Mouse (Mus musculus): ENCODE data around the gene Gm11168. TPM values are rescaled to one million over a fixed set of nuclear protein-coding genes. Genes with fewer than 3 reads are reported as not detected.
"Not testable (repeated sequence)": the region's sequence is repeated elsewhere in the genome, so short reads cannot be mapped to it uniquely, and the experiment has no call there.

The Gm11168 gene
- polyA plus RNA-seq, 1 experiment from 2014 or later = not detected

- DNase-seq (ENCODE audit: low spot score); H3K27me3 ChIP-seq (ENCODE audit: control insufficient read depth, insufficient read depth, low read length); H3K9ac ChIP-seq (ENCODE audit: low read length); H3K27ac ChIP-seq (replicated peaks); ATAC-seq (ENCODE audit: low FRiP score, low TSS enrichment); H3K4me1 ChIP-seq (replicated peaks; ENCODE audit: control insufficient read depth, insufficient read depth); H3K9me3 ChIP-seq (ENCODE audit: control insufficient read depth, low read length); H3K4me3 ChIP-seq (ENCODE audit: low read depth, low read length); H3K36me3 ChIP-seq (ENCODE audit: control insufficient read depth, insufficient read depth, low read length); H3K4me2 ChIP-seq (replicated peaks; ENCODE audit: low read depth): not testable (repeated sequence)
- 87% methylated on average over 2 of the region's 7 CpGs for WGBS
These were observed 9.0 kb downstream of the Gm11168 start for GRCm38 (mm10) chr9:3012054-3012621.

- H3K4me3 ChIP-seq (ENCODE audit: low read depth, low read length); H3K36me3 ChIP-seq (ENCODE audit: control insufficient read depth, insufficient read depth, low read length); H3K27ac ChIP-seq (replicated peaks); H3K27me3 ChIP-seq (ENCODE audit: control insufficient read depth, insufficient read depth, low read length); H3K9ac ChIP-seq (ENCODE audit: low read length); H3K9me3 ChIP-seq (ENCODE audit: control insufficient read depth, low read length); DNase-seq (ENCODE audit: low spot score); H3K4me2 ChIP-seq (replicated peaks; ENCODE audit: low read depth); H3K4me1 ChIP-seq (replicated peaks; ENCODE audit: control insufficient read depth, insufficient read depth): not testable (repeated sequence)
- no CpG with 5 or more reads among the region's 11 CpGs for WGBS
- ATAC-seq (ENCODE audit: low FRiP score, low TSS enrichment) = peak; percentile 66
These were observed 9.7 kb downstream of the Gm11168 start, which contains the start of gene Gm10721 for GRCm38 (mm10) chr9:3012733-3013279. Gene Gm10721 (plus strand): TSS chr9:3013140.

- not testable (repeated sequence) for H3K9me3 ChIP-seq (ENCODE audit: control insufficient read depth, low read length); DNase-seq (ENCODE audit: low spot score); H3K4me2 ChIP-seq (replicated peaks; ENCODE audit: low read depth); H3K27ac ChIP-seq (replicated peaks); H3K27me3 ChIP-seq (ENCODE audit: control insufficient read depth, insufficient read depth, low read length); ATAC-seq (ENCODE audit: low FRiP score, low TSS enrichment); H3K9ac ChIP-seq (ENCODE audit: low read length); H3K4me1 ChIP-seq (replicated peaks; ENCODE audit: control insufficient read depth, insufficient read depth); H3K36me3 ChIP-seq (ENCODE audit: control insufficient read depth, insufficient read depth, low read length); H3K4me3 ChIP-seq (ENCODE audit: low read depth, low read length)
- 62% methylated on average over 4 of the region's 9 CpGs for WGBS
These were observed 12.2 kb downstream of the Gm11168 start, which contains the start of gene Gm10720 for GRCm38 (mm10) chr9:3015354-3015753. Gene Gm10720 (plus strand): TSS chr9:3015654.

GRCm38 (mm10) chr9:3015896-3016295 is 12.8 kb downstream of the Gm11168 start:
- H3K9me3 ChIP-seq (ENCODE audit: control insufficient read depth, low read length); H3K27ac ChIP-seq (replicated peaks); H3K4me2 ChIP-seq (replicated peaks; ENCODE audit: low read depth); H3K9ac ChIP-seq (ENCODE audit: low read length); ATAC-seq (ENCODE audit: low FRiP score, low TSS enrichment); H3K4me3 ChIP-seq (ENCODE audit: low read depth, low read length); H3K27me3 ChIP-seq (ENCODE audit: control insufficient read depth, insufficient read depth, low read length); H3K36me3 ChIP-seq (ENCODE audit: control insufficient read depth, insufficient read depth, low read length); DNase-seq (ENCODE audit: low spot score); H3K4me1 ChIP-seq (replicated peaks; ENCODE audit: control insufficient read depth, insufficient read depth): not testable (repeated sequence)
- WGBS = 70% methylated on average over 4 of the region's 6 CpGs

- H3K27ac ChIP-seq (replicated peaks); H3K36me3 ChIP-seq (ENCODE audit: control insufficient read depth, insufficient read depth, low read length); H3K4me1 ChIP-seq (replicated peaks; ENCODE audit: control insufficient read depth, insufficient read depth); H3K4me2 ChIP-seq (replicated peaks; ENCODE audit: low read depth); H3K9ac ChIP-seq (ENCODE audit: low read length); H3K27me3 ChIP-seq (ENCODE audit: control insufficient read depth, insufficient read depth, low read length); DNase-seq (ENCODE audit: low spot score); ATAC-seq (ENCODE audit: low FRiP score, low TSS enrichment); H3K4me3 ChIP-seq (ENCODE audit: low read depth, low read length); H3K9me3 ChIP-seq (ENCODE audit: control insufficient read depth, low read length): not testable (repeated sequence)
- WGBS = 100% methylated on average over 1 of the region's 9 CpGs
These were observed 14.0 kb downstream of the Gm11168 start, which contains the start of gene Gm10719 for GRCm38 (mm10) chr9:3017108-3017507. Gene Gm10719 (plus strand): TSS chr9:3017408.

- not testable (repeated sequence) for H3K27ac ChIP-seq (replicated peaks); H3K9ac ChIP-seq (ENCODE audit: low read length); H3K4me3 ChIP-seq (ENCODE audit: low read depth, low read length); DNase-seq (ENCODE audit: low spot score); H3K9me3 ChIP-seq (ENCODE audit: control insufficient read depth, low read length); H3K4me1 ChIP-seq (replicated peaks; ENCODE audit: control insufficient read depth, insufficient read depth); H3K36me3 ChIP-seq (ENCODE audit: control insufficient read depth, insufficient read depth, low read length); H3K27me3 ChIP-seq (ENCODE audit: control insufficient read depth, insufficient read depth, low read length); H3K4me2 ChIP-seq (replicated peaks; ENCODE audit: low read depth); ATAC-seq (ENCODE audit: low FRiP score, low TSS enrichment)
- 62% methylated on average over 9 of the region's 9 CpGs for WGBS
These were observed 15.8 kb downstream of the Gm11168 start for GRCm38 (mm10) chr9:3018944-3019343.

GRCm38 (mm10) chr9:3019835-3020727 is 16.9 kb downstream of the Gm11168 start:
- DNase-seq (ENCODE audit: low spot score); H3K27me3 ChIP-seq (ENCODE audit: control insufficient read depth, insufficient read depth, low read length); H3K4me1 ChIP-seq (replicated peaks; ENCODE audit: control insufficient read depth, insufficient read depth); H3K27ac ChIP-seq (replicated peaks); H3K9me3 ChIP-seq (ENCODE audit: control insufficient read depth, low read length); H3K36me3 ChIP-seq (ENCODE audit: control insufficient read depth, insufficient read depth, low read length); H3K4me3 ChIP-seq (ENCODE audit: low read depth, low read length); H3K9ac ChIP-seq (ENCODE audit: low read length); H3K4me2 ChIP-seq (replicated peaks; ENCODE audit: low read depth): not testable (repeated sequence)
- ATAC-seq (ENCODE audit: low FRiP score, low TSS enrichment) = 0 out of 2 replicates have a peak, but pooled peaks have one; percentile 54
- WGBS = 80% methylated on average over 11 of the region's 19 CpGs

- ATAC-seq (ENCODE audit: low FRiP score, low TSS enrichment); DNase-seq (ENCODE audit: low spot score): not testable (repeated sequence)
These were observed 19.3 kb downstream of the Gm11168 start for GRCm38 (mm10) chr9:3022316-3023008.

More at GRCm38 (mm10) chr9:3022316-3023008, 19.3 kb downstream of the Gm11168 start:
- not testable (repeated sequence) for H3K9ac ChIP-seq (ENCODE audit: low read length); H3K27ac ChIP-seq (replicated peaks); H3K4me3 ChIP-seq (ENCODE audit: low read depth, low read length); H3K27me3 ChIP-seq (ENCODE audit: control insufficient read depth, insufficient read depth, low read length); H3K4me2 ChIP-seq (replicated peaks; ENCODE audit: low read depth); H3K4me1 ChIP-seq (replicated peaks; ENCODE audit: control insufficient read depth, insufficient read depth); H3K36me3 ChIP-seq (ENCODE audit: control insufficient read depth, insufficient read depth, low read length); H3K9me3 ChIP-seq (ENCODE audit: control insufficient read depth, low read length)
- 73% methylated on average over 9 of the region's 13 CpGs for WGBS
